Mouse (Mus musculus) retina, adult 2 months (tissue): Measurements from ENCODE around the gene Tulp1.
"Not testable (repeated sequence)": the region's sequence is repeated elsewhere in the genome, so short reads cannot be mapped to it uniquely, and the experiment has no call there.

ENCODE experiments used
- DNase-seq: peaks from one replicate; pipeline ENCODE4 v3.0.0-alpha.2; 2012; ENCODE audit warnings: low read depth, low spot score

The Tulp1 gene

GRCm38 (mm10) chr17:28369056-28369455 lies 4.0 kb upstream of the Tulp1 start:
- DNase-seq, result no peak

- DNase-seq, result no peak
Measured at GRCm38 (mm10) chr17:28368449-28368848, 3.4 kb upstream of the Tulp1 start.

GRCm38 (mm10) chr17:28363507-28363906 lies 1.5 kb downstream of the Tulp1 start:
- no peak for DNase-seq

- no peak for DNase-seq
Measured at GRCm38 (mm10) chr17:28362653-28363292, 2.2 kb downstream of the Tulp1 start.

GRCm38 (mm10) chr17:28361921-28362652 lies 2.9 kb downstream of the Tulp1 start:
- DNase-seq, result no peak

GRCm38 (mm10) chr17:28360531-28361277 lies 4.3 kb downstream of the Tulp1 start:
- DNase-seq, result no peak

- DNase-seq, result not testable (repeated sequence)
Measured at GRCm38 (mm10) chr17:28358576-28359261, 6.3 kb downstream of the Tulp1 start.

GRCm38 (mm10) chr17:28355871-28356270 lies 9.2 kb downstream of the Tulp1 start:
- no peak for DNase-seq

GRCm38 (mm10) chr17:28352018-28352417 lies 13.0 kb downstream of the Tulp1 start:
- DNase-seq, result no peak

- DNase-seq, result no peak
Measured at GRCm38 (mm10) chr17:28351353-28351890, 13.6 kb downstream of the Tulp1 start.

- no peak for DNase-seq
Measured at GRCm38 (mm10) chr17:28350466-28351352, 14.3 kb downstream of the Tulp1 start, which contains the start of gene Tead3. Tead3 (minus strand) TSS chr17:28350817.

- no peak for DNase-seq
Measured at GRCm38 (mm10) chr17:28349901-28350465, 15.0 kb downstream of the Tulp1 start.

GRCm38 (mm10) chr17:28349264-28349880 lies 15.7 kb downstream of the Tulp1 start:
- no peak for DNase-seq

- DNase-seq, result no peak
Measured at GRCm38 (mm10) chr17:28348211-28348610, 16.8 kb downstream of the Tulp1 start.

GRCm38 (mm10) chr17:28347327-28347726 lies 17.7 kb downstream of the Tulp1 start:
- DNase-seq, result no peak

GRCm38 (mm10) chr17:28345882-28346281 lies 19.1 kb downstream of the Tulp1 start:
- no peak for DNase-seq

GRCm38 (mm10) chr17:28345271-28345721 lies 19.7 kb downstream of the Tulp1 start:
- DNase-seq, result no peak

- DNase-seq, result no peak
Measured at GRCm38 (mm10) chr17:28344670-28345069, 20.4 kb downstream of the Tulp1 start.

- no peak for DNase-seq
Measured at GRCm38 (mm10) chr17:28344050-28344607, 20.9 kb downstream of the Tulp1 start.
